Mouse (Mus musculus) spleen, postnatal 36 days (tissue): Measurements from ENCODE around the gene Sipa1l3.

Experiments
- DNase-seq, 2 experiments: peaks; one replicate each; pipeline ENCODE4 v3.0.0; 2022; ENCODE audit warnings: low spot score in 2 of 2, mixed read lengths in 1 of 2

Gene Sipa1l3

GRCm38 (mm10) chr7:29446156-29446555 lies 72.3 kb downstream of the Sipa1l3 start:
- no peak for DNase-seq

- no peak for DNase-seq
These were observed 73.9 kb downstream of the Sipa1l3 start for GRCm38 (mm10) chr7:29444527-29444926.

GRCm38 (mm10) chr7:29444070-29444469 lies 74.4 kb downstream of the Sipa1l3 start:
- DNase-seq, result no peak

DNA sequence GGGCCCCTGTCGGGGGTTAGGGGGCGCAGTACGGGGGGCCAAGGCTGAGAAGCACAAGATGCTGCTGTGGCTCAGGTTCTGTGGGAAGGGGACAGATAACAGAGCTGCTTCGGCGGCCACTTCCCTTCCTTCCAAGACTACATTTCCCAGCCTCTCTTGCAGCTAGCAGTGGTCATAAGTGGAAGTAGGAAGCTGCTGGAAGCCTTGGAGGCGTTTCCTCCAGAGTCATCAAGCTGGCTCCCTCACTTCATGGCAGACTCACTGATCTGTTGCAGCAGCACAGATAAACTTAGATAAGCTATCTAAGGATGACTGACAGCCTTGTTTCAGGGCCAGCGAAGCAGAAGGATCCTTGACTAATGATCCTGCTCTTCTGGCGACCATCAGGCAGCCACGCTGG lies 76.6 kb downstream of the Sipa1l3 start:
- no peak for DNase-seq

- no peak for DNase-seq
These were observed 77.3 kb downstream of the Sipa1l3 start for GRCm38 (mm10) chr7:29441151-29441550.

GRCm38 (mm10) chr7:29438655-29439282 lies 79.7 kb downstream of the Sipa1l3 start:
- DNase-seq, result no peak

DNA sequence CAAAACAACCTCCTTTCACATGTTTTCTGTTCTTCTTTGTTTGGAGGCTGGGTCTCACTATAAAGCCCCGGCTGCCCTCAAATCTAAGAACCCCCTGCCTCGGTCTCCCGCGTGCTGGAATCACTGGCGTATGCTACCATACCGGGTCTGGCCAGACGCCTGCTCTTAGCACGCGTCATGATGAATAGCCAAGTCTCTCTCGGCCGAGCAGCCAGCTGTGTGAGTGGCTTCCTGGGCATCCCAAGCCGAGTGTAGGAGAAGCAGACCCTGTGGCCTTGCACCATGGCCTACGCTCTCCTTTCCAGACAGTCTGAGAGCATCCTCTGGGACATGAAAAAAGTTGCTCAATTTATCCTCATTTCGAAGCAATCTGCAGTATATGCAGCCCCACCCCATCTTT lies 80.2 kb downstream of the Sipa1l3 start:
- DNase-seq, result no peak

GRCm38 (mm10) chr7:29437072-29437471 lies 81.4 kb downstream of the Sipa1l3 start:
- DNase-seq, result no peak

DNA sequence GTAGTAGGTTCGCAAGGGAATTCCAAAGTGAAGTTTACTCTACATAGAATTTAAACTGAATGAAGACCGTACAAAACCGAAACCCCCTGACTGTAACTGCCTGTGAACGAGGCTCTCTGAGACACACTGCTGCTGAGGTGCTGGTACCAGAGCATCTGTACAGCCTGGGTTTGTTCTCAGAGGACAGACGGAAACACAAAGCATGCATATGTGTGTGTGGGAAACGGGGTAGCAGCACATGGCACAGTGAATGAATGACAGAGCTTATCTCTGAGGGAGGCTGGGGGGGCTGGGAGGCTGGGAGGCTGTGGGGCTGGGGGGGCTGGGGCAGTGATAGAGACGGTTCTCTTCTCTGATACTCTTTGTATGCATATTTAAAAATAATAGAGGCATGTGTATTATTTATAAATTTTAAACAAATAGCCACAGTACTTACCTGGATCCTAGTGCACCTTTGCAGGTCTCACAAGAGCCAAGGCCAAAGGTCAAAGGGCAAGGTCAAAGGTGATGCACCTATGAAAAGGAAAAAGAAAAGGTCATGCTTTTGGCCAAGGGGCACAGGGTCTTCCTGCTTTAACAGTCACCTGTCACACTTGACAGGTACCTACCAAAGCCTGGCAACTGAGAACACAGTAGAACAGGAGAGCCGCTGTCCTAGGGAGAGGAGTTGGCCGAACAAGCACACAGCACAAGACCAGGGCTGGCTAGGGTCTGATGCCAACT lies 84.0 kb downstream of the Sipa1l3 start:
- DNase-seq, result no peak

GRCm38 (mm10) chr7:29433725-29434124 lies 84.7 kb downstream of the Sipa1l3 start:
- DNase-seq, result no peak

DNA sequence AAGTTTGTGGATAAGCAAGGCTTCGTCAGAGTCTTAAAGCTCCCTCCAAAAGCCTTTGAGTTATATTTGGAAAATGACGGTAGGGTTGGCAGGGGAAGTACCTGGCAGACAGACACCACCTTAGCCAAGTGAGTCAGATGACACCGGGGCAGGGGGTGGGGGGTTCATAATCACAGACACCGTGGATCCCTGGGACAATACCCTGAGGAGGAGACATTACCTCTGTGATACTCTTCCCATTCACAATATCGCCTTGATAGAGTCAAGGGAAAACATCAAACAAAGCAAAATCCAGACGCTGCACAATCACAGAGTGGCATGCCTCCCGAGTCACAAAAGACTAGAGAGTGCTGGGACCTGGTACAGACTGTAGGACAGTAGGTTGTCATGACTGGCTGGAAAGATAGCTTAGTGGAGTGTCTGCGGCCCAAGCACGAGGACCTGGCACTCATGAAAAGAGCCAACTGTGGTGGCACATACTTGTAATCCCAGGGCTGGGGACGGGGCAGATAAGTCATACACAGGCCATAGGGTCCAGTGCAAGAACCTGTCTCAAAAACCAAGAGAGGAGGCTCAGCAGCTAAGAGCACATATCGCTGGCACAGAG lies 85.4 kb downstream of the Sipa1l3 start:
- DNase-seq, result no peak

- no peak for DNase-seq
These were observed 86.1 kb downstream of the Sipa1l3 start for GRCm38 (mm10) chr7:29432180-29432946.

DNA sequence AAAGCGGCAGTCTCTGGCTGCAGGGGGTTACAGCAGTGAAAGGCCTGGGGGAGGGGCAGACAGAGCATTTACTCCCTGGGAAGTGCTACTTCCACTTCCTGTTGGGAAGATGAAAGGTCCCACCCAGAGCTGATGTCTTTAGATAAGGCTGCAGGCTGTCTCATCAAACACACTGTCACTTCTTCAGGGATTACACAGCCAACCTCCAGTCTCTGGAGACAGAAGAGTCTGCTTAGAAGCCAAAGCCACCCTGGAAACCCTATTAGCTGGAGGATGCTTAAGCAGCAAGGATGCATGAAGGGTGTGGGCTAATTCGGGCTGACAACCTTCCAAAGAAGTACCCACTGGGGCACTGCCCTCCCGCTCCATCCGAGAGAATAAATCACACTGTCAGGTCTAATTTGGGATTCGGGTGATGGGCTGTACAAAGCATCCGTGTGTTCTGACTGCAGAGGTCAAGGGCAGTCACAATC lies 87.7 kb downstream of the Sipa1l3 start:
- no peak for DNase-seq

- DNase-seq, result no peak
These were observed 92.4 kb downstream of the Sipa1l3 start for GRCm38 (mm10) chr7:29426056-29426455.

GRCm38 (mm10) chr7:29425413-29425827 lies 93.0 kb downstream of the Sipa1l3 start:
- DNase-seq, result no peak

DNA sequence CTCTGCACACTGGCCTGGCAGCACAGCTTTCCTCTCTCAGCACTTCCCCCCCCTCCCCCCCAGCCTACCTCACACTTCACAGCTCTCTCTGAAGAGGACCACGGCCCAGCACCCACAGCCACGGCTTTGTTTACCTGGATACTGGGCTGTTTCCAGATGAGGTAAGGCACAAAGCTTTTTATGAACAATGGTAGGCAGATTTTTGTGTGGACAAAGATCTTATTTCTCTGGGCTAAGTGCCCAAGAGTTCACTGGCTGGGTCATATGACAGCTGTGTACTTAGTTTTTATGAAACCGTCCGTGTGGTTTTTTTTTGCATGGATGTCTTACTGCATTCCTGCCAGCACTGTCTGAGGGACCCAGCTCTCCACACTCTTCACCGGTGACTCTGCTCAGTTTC lies 93.8 kb downstream of the Sipa1l3 start:
- no peak for DNase-seq

DNA sequence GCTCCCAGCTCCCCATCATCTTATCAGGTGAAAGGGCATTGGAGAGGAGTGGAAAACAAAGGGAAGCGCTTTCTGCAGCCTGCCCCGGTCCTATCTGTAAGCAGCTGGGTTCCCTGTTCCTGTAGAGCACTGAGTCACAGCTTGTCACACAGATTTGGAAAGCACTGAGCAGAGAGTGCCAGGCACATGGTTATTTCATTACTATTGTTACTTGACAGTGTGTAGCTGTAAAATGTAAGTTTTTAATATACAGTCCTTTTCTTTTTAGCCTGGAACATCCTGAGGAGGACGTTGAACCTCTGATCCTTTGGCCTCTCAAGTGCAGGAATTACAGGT lies 96.6 kb downstream of the Sipa1l3 start:
- DNase-seq, result no peak

DNA sequence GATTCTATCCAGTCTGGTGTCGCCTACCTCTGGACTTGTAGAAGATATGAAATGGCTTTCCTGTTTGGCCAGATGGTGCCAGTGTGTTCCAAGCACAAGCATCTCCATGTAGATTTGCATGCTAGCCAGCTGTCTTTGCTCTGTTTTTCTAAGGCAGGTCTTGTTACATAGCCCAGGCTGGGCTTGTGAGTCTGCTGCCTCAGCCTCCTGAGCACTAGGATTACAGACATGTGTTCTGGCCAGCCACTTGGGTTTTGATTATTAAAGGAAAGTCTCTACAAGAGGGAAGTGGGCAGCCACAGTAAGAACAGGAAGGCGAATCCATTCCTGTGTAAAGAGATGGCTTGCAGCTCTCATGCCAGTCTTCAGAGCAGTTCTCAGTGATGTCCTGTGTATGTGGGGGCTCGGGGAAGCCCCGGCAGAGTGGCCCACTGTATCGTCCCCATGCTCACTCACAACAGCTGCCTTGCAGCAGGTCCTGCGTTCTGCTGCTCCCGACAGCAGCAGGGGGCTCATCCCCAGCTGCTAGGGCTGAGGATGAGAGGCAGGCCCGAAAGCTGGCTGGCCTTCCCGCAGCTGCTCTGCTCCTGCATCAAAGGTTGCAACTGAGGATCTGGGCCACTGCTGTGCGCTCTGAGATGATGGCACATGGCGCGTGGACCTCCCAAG lies 97.1 kb downstream of the Sipa1l3 start:
- DNase-seq, result no peak

DNA sequence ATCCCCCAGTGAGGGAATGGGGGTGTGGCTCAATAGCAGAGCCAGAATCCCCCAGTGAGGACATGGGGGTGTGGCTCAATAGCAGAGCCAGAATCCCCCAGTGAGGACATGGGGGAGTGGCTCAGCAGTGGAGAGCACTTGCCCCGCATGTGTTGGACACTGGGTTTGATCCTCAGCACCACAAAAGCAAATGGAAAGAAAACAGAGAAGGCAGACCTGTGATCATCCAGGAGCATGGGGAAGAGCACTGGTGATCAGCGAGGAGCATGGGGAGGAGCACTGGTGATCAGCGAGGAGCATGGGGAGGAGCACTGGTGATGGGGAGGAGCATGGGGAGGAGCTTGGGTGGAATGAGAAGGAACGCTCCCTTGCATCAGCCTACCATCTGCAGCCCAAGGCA lies 98.6 kb downstream of the Sipa1l3 start:
- no peak for DNase-seq

- no peak for DNase-seq
These were observed 100.2 kb downstream of the Sipa1l3 start for GRCm38 (mm10) chr7:29418231-29418630.

DNA sequence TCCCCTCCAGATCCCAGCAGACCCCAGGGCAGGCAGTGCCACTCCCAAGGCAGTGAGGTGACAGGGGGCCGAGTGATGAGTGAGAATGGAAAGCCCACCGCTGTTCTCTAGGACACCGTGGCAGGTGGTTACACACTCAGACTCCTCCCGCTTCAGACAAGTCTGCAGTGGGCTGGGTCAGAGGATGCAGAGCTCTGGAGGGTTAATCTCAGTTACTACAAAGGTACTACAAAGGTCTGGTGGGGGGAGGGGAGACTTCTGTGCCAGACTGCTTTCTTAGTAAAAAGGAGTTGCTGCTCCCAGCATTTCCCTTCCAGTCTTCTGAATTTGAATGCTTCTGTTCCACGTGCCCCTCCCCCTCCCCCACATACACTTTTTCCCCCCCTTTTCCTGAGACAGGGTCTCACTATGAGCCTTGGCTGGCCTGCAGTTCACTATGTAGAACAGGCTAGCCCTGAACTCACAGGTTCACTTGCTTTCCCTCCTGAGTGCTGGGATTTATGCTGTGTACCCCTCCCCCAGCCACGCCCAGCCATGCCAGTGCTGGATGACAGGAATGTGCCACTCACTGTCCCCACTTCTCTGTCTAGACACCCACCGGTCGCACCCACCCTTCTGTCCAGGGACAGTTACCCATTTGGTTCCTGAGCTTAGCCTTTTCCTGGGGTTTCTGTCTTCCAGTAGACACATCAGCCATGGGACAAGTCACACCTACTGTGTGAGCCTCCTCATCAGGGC lies 100.9 kb downstream of the Sipa1l3 start:
- DNase-seq, result no peak
